Mouse (Mus musculus) forebrain, embryonic 16.5 days (tissue): ENCODE data around the gene Adgrf4. TPM values are rescaled to one million over a fixed set of nuclear protein-coding genes. Genes with fewer than 3 reads are reported as not detected.

Experiments used
- ATAC-seq: fragments of 200-750 bp; cut with Nextera tagmentation; 2 replicates; pipeline ENCODE4 v1.8.0; 2017; ENCODE audit warnings: mild to moderate bottlenecking, moderate library complexity
- H3K27ac ChIP-seq: fragments of 300-500 bp; sonication (generic); 2 replicates; pipeline ENCODE4 v1.5.1; 2014; ENCODE audit warnings: low read length, control low read depth
- H3K27me3 ChIP-seq: fragments of 300-500 bp; sonication (generic); replicated peaks from 2 replicates; pipeline ENCODE4 v1.6.1; 2014; ENCODE audit warnings: low read length; ENCODE audit not compliant: control insufficient read depth, insufficient read depth
- H3K36me3 ChIP-seq: fragments of 300-500 bp; sonication (generic); 2 replicates; pipeline ENCODE4 v1.6.1; 2014; ENCODE audit not compliant: control insufficient read depth, insufficient read depth
- H3K4me1 ChIP-seq: fragments of 300-500 bp; sonication (generic); replicated peaks from 2 replicates; pipeline ENCODE4 v1.6.1; 2014; ENCODE audit warnings: low read length; ENCODE audit not compliant: control insufficient read depth, insufficient read depth
- H3K4me2 ChIP-seq: fragments of 300-500 bp; sonication (generic); 2 replicates; pipeline ENCODE4 v1.6.1; 2014; ENCODE audit warnings: mild to moderate bottlenecking, low read length, control low read depth
- H3K4me3 ChIP-seq: fragments of 300-500 bp; sonication (generic); replicated peaks from 2 replicates; pipeline ENCODE4 v1.5.1; 2014; ENCODE audit warnings: mild to moderate bottlenecking, low read length, control low read depth
- H3K9ac ChIP-seq: fragments of 300-500 bp; sonication (generic); replicated peaks from 2 replicates; pipeline ENCODE4 v1.6.1; 2014; ENCODE audit warnings: low read depth, low read length, control low read depth
- H3K9me3 ChIP-seq: fragments of 300-500 bp; sonication (generic); 2 replicates; pipeline ENCODE4 v1.6.1; 2016; ENCODE audit warnings: low read length; ENCODE audit not compliant: control insufficient read depth
- WGBS: fragments of 180-500 bp; shearing (Covaris S2); extraction: QIAGEN DNeasy Blood & Tissue Kit; methylation state at CpG from one replicate; pipeline ENCODE4 v1.1.7; 2014; 5-methylcytosine and 5-hydroxymethylcytosine counted together
- polyA plus RNA-seq: library from polyadenylated mRNA; unstranded; fragments of >200 nt; fragmentation: Nextera tagmentation; extraction: Ambion mirVana; gene quantifications from 2 replicates; pipeline ENCODE4 v1.2.1, GENCODE M21; 2015

The Adgrf4 gene
- polyA plus RNA-seq, 1 experiment from 2014 or later = 0.22 TPM

GRCm38 (mm10) chr17:42658634-42659422 lies 33.3 kb downstream of the Adgrf4 start:
- Histone ChIP-seq H3K4me2 (no peak overlapping the region), H3K4me3 (no peak overlapping the region), H3K27ac (no peak overlapping the region), H3K27me3 (no peaks in the 10 kb centered on the region), H3K9ac (no peak overlapping the region), H3K9me3 (no peaks in the 10 kb centered on the region), H3K4me1 (no peaks in the 10 kb centered on the region), H3K36me3 (no peaks in the 10 kb centered on the region)
- 21% methylated on average over 14 of the region's 14 CpGs for WGBS
- peak; percentile 91 for ATAC-seq

GRCm38 (mm10) chr17:42643416-42643815 lies 48.7 kb downstream of the Adgrf4 start:
- Histone ChIP-seq H3K9ac (no peak overlapping the region), H3K27me3 (no peaks in the 10 kb centered on the region), H3K36me3 (no peaks in the 10 kb centered on the region), H3K27ac (no peak overlapping the region), H3K4me1 (no peaks in the 10 kb centered on the region), H3K4me2 (no peak overlapping the region), H3K9me3 (no peaks in the 10 kb centered on the region), H3K4me3 (no peak overlapping the region)
- 84% methylated on average over 3 of the region's 3 CpGs for WGBS
- ATAC-seq = no peak

- Histone ChIP-seq H3K4me1 (no peaks in the 10 kb centered on the region), H3K9ac (no peak overlapping the region), H3K27me3 (no peaks in the 10 kb centered on the region), H3K4me2 (no peak overlapping the region), H3K36me3 (no peaks in the 10 kb centered on the region), H3K27ac (no peak overlapping the region), H3K4me3 (no peak overlapping the region), H3K9me3 (no peaks in the 10 kb centered on the region)
- no peak for ATAC-seq
- WGBS = 89% methylated on average over 2 of the region's 2 CpGs
Observed at GRCm38 (mm10) chr17:42630206-42630605, 61.9 kb downstream of the Adgrf4 start.

GRCm38 (mm10) chr17:42613043-42613737 lies 78.9 kb downstream of the Adgrf4 start:
- no peaks in the 10 kb centered on the region for H3K9me3 ChIP-seq

GRCm38 (mm10) chr17:42611295-42611694 lies 80.8 kb downstream of the Adgrf4 start, which contains the start of gene Opn5:
Gene Opn5 (minus strand): TSS chr17:42611395.
- Histone ChIP-seq H3K27ac (no peak within 1 kb of the TSS), H3K4me2 (no peak within 1 kb of the TSS), H3K36me3 (no peaks in the 10 kb centered on the region), H3K27me3 (no peaks in the 10 kb centered on the region), H3K4me3 (no peak within 1 kb of the TSS), H3K9me3 (no peaks in the 10 kb centered on the region), H3K9ac (no peak within 1 kb of the TSS), H3K4me1 (no peaks in the 10 kb centered on the region; the same call in 1 of the 2 replicates)
- WGBS = 85% methylated on average over 8 of the region's 8 CpGs
- ATAC-seq = no peak

More at GRCm38 (mm10) chr17:42613043-42613737, 78.9 kb downstream of the Adgrf4 start:
- 37% methylated on average over 6 of the region's 6 CpGs for WGBS
- no peak overlapping the region for H3K4me3 ChIP-seq
- H3K36me3 ChIP-seq = no peaks in the 10 kb centered on the region
- no peak overlapping the region for H3K4me2 ChIP-seq
- H3K4me1 ChIP-seq = no peaks in the 10 kb centered on the region; the same call in 1 of the 2 replicates
- peak; percentile 77 for ATAC-seq
- no peak overlapping the region for H3K9ac ChIP-seq
- no peak overlapping the region for H3K27ac ChIP-seq
- no peaks in the 10 kb centered on the region for H3K27me3 ChIP-seq

- 10% methylated on average over 3 of the region's 3 CpGs for WGBS
- Histone ChIP-seq H3K4me1 (no peaks in the 10 kb centered on the region; the same call in none of the 2 replicates), H3K4me3 (no peak overlapping the region), H3K9ac (no peak overlapping the region), H3K27me3 (no peaks in the 10 kb centered on the region), H3K9me3 (no peaks in the 10 kb centered on the region), H3K36me3 (no peaks in the 10 kb centered on the region), H3K4me2 (no peak overlapping the region), H3K27ac (no peak overlapping the region)
- no peak for ATAC-seq
Observed at GRCm38 (mm10) chr17:42608270-42608669, 83.8 kb downstream of the Adgrf4 start.

Other genes with a start within 250 kb of the Adgrf4 start
- gene Opn5, start 80.9 kb downstream of the Adgrf4 start, polyA plus RNA-seq = 0.12 and 0.18 TPM in 2 replicates
- 0.20 and 0.21 TPM in 2 replicates for gene Adgrf2, start 49.9 kb upstream of the Adgrf4 start, polyA plus RNA-seq
- gene Cd2ap, start 184.4 kb upstream of the Adgrf4 start, polyA plus RNA-seq = 7.2 and 7.4 TPM in 2 replicates